Mouse (Mus musculus): ENCODE measurements at regions not wholly inside any gene's neighbourhood (a gene's known extent, or its start where the extent isn't known, plus 50 kb on each side); places are given as distances from the start of the nearest gene placed in this dataset.

GRCm38 (mm10) chr14:118374819-118375520 is 108.2 kb downstream of the Gm9376 start:
- peaks cover 15% of the 10 kb centered on the region for H3K27me3 ChIP-seq
- H3K27ac ChIP-seq (replicated peaks) = no peak overlapping the region
- peaks cover 17% of the 10 kb centered on the region; the same call in 1 of the 2 replicates for H3K4me1 ChIP-seq
- no peak overlapping the region for H3K4me3 ChIP-seq
- no peak overlapping the region for H3K4me2 ChIP-seq (replicated peaks)
- 91% methylated on average over 10 of the region's 10 CpGs for WGBS
- no peak for ATAC-seq (ENCODE audit: low FRiP score, low read depth)
- H3K9ac ChIP-seq (replicated peaks) = no peak overlapping the region
- no peaks in the 10 kb centered on the region for H3K9me3 ChIP-seq
- H3K36me3 ChIP-seq = no peaks in the 10 kb centered on the region

- no peak overlapping the region for H3K4me2 ChIP-seq (replicated peaks)
- H3K4me1 ChIP-seq = peaks cover 13% of the 10 kb centered on the region; the same call in 1 of the 2 replicates
- H3K27ac ChIP-seq (replicated peaks) = no peak overlapping the region
- 93% methylated on average over 12 of the region's 12 CpGs for WGBS
- H3K36me3 ChIP-seq = no peaks in the 10 kb centered on the region
- H3K9ac ChIP-seq (replicated peaks) = no peak overlapping the region
- ATAC-seq (ENCODE audit: low FRiP score, low read depth) = no peak
- no peak overlapping the region for H3K4me3 ChIP-seq
- peaks cover 16% of the 10 kb centered on the region for H3K27me3 ChIP-seq
- no peaks in the 10 kb centered on the region for H3K9me3 ChIP-seq
Measured at GRCm38 (mm10) chr14:118375641-118376040, 108.9 kb downstream of the Gm9376 start.

DNA sequence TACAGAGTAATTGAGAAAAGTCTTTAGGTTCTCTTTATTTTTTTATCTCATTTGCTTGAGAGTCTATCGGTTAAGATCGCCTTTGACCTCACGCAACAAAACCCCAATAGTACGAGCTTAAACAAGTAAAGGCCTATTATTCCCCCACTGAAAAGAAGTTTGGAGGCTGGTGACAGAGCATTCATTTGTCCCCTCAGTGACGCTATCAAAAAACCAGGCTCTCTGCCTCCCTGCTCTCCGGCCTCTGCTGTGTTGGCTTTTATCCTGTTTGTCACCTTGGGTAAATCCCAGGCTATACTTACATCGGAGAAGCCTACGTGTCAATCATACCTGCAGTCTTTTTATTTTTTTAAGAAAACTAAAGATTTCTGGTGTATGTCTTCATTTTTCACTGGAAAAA is 112.9 kb downstream of the Gm9376 start:
- Histone ChIP-seq H3K36me3 (no peaks in the 10 kb centered on the region), H3K4me2 (replicated peaks) (no peak overlapping the region), H3K4me1 (peaks cover 13% of the 10 kb centered on the region; the same call in 1 of the 2 replicates), H3K9me3 (no peaks in the 10 kb centered on the region), H3K27ac (replicated peaks) (no peak overlapping the region), H3K27me3 (peaks cover 7% of the 10 kb centered on the region; the same call in 1 of the 2 replicates), H3K4me3 (no peak overlapping the region), H3K9ac (replicated peaks) (no peak overlapping the region)
- ATAC-seq (ENCODE audit: low FRiP score, low read depth) = 0 out of 2 replicates have a peak, but pooled peaks have one; percentile 60
- WGBS = 31% methylated on average over 8 of the region's 8 CpGs

- H3K4me1 ChIP-seq = 0 out of 2 replicates have a peak, but pooled peaks cover 4% of the 10 kb centered on the region
- no peaks in the 10 kb centered on the region for H3K36me3 ChIP-seq
- 25% methylated on average over 7 of the region's 7 CpGs for WGBS
- no peak overlapping the region for H3K9ac ChIP-seq (replicated peaks)
- H3K27me3 ChIP-seq = peaks cover 3% of the 10 kb centered on the region; the same call in 1 of the 2 replicates
- ATAC-seq (ENCODE audit: low FRiP score, low read depth) = 0 out of 2 replicates have a peak, but pooled peaks have one; percentile 62
- no peaks in the 10 kb centered on the region for H3K9me3 ChIP-seq
- peak overlapping the region; percentile 27 for H3K4me2 ChIP-seq (replicated peaks)
- H3K4me3 ChIP-seq = no peak overlapping the region
- H3K27ac ChIP-seq (replicated peaks) = no peak overlapping the region
Measured at GRCm38 (mm10) chr14:118385529-118385932, 118.8 kb downstream of the Gm9376 start.

DNA sequence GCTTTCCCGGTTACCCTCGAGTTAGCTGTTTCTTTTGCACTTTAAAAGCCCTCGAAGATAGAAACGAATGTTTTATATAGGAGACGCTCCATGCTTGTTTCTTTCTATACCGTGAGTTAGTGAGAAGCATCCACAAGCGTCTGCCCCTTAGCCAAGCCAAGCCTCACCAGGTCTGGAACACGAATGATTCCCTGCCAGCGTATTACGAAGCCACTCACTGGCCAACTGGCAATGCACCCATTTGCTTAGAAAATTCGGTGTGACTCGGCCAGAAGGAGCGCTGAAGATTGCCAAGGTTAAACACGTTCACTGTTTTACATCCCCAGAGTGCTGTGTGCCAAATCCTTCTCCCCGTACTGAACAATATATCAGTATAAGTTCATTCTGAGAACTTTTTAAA is 121.3 kb downstream of the Gm9376 start:
- Histone ChIP-seq H3K27ac (replicated peaks) (no peak overlapping the region), H3K9ac (replicated peaks) (no peak overlapping the region), H3K4me3 (no peak overlapping the region), H3K4me1 (peaks cover 10% of the 10 kb centered on the region; the same call in 1 of the 2 replicates), H3K9me3 (no peaks in the 10 kb centered on the region), H3K27me3 (peaks cover 11% of the 10 kb centered on the region; the same call in 1 of the 2 replicates), H3K36me3 (no peaks in the 10 kb centered on the region), H3K4me2 (replicated peaks) (no peak overlapping the region)
- no peak for ATAC-seq (ENCODE audit: low FRiP score, low read depth)
- WGBS = 91% methylated on average over 15 of the region's 15 CpGs

GRCm38 (mm10) chr14:118390790-118391189 is 124.0 kb downstream of the Gm9376 start:
- H3K9ac ChIP-seq (replicated peaks) = no peak overlapping the region
- peaks cover 12% of the 10 kb centered on the region; the same call in 1 of the 2 replicates for H3K27me3 ChIP-seq
- no peaks in the 10 kb centered on the region for H3K9me3 ChIP-seq
- ATAC-seq (ENCODE audit: low FRiP score, low read depth) = no peak
- no peak overlapping the region for H3K4me2 ChIP-seq (replicated peaks)
- no peak overlapping the region for H3K4me3 ChIP-seq
- WGBS = 68% methylated on average over 3 of the region's 3 CpGs
- peaks cover 16% of the 10 kb centered on the region; the same call in 1 of the 2 replicates for H3K4me1 ChIP-seq
- H3K27ac ChIP-seq (replicated peaks) = no peak overlapping the region
- no peaks in the 10 kb centered on the region for H3K36me3 ChIP-seq

DNA sequence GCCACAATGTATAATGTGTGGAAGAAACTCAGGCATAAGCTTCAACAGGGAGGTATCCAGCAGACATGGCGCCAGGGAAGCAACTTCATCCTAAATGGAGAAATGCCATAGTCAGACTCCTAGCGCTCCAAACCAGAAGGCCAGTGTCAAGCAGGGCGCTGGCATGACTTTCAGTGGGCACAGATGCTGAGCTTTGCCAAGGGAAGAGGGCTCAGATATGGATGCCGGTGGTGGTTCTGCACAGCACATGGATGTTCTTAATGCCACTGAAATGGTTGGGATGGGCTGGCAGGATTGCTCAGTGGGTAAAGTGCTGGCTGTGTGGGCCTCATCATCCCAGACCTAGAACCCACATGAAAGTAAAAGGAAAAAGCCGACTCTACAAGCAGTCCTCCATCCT is 124.8 kb downstream of the Gm9376 start:
- H3K4me1 ChIP-seq = peaks cover 16% of the 10 kb centered on the region; the same call in 1 of the 2 replicates
- no peak overlapping the region for H3K4me2 ChIP-seq (replicated peaks)
- no peak for ATAC-seq (ENCODE audit: low FRiP score, low read depth)
- no peak overlapping the region for H3K9ac ChIP-seq (replicated peaks)
- H3K27ac ChIP-seq (replicated peaks) = no peak overlapping the region
- peaks cover 12% of the 10 kb centered on the region; the same call in 1 of the 2 replicates for H3K27me3 ChIP-seq
- no peak overlapping the region for H3K4me3 ChIP-seq
- H3K9me3 ChIP-seq = no peaks in the 10 kb centered on the region
- H3K36me3 ChIP-seq = no peaks in the 10 kb centered on the region
- WGBS = 96% methylated on average over 5 of the region's 5 CpGs

GRCm38 (mm10) chr14:118393676-118394075 is 126.9 kb downstream of the Gm9376 start:
- Histone ChIP-seq H3K4me1 (peaks cover 20% of the 10 kb centered on the region; the same call in 1 of the 2 replicates), H3K4me3 (no peak overlapping the region), H3K27me3 (peaks cover 12% of the 10 kb centered on the region; the same call in 1 of the 2 replicates), H3K27ac (replicated peaks) (0 out of 2 replicates have a peak overlapping the region, but pooled peaks have one; percentile 20), H3K4me2 (replicated peaks) (no peak overlapping the region), H3K36me3 (no peaks in the 10 kb centered on the region), H3K9ac (replicated peaks) (no peak overlapping the region), H3K9me3 (no peaks in the 10 kb centered on the region)
- ATAC-seq (ENCODE audit: low FRiP score, low read depth) = no peak
- WGBS = 68% methylated on average over 6 of the region's 6 CpGs

DNA sequence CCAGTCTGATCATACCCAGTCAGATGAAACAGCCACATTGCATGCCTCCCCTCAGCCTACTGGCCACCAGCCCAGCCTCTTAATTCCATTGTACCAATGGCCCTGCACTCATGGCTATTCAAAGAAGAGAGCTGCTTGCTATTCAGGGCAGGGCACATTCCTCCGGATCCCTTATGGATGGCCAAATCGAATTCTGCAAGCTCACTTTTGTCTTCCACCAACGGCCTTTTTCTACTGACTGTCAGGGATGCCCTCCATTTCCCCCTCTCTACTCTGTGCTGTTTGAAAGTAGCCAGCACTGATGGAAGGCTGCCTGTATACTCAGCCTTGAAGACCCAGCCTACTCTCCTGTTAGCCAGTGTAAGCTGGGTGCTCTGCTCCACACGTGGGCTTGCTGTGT is 147.5 kb downstream of the Gm9376 start:
- Histone ChIP-seq H3K27ac (replicated peaks) (no peak overlapping the region), H3K9me3 (peaks cover 5% of the 10 kb centered on the region; the same call in 1 of the 2 replicates), H3K36me3 (no peaks in the 10 kb centered on the region), H3K4me1 (peaks cover 35% of the 10 kb centered on the region), H3K9ac (replicated peaks) (no peak overlapping the region), H3K4me3 (no peak overlapping the region), H3K27me3 (peaks cover 42% of the 10 kb centered on the region), H3K4me2 (replicated peaks) (no peak overlapping the region)
- WGBS = 11% methylated on average over 4 of the region's 4 CpGs
- peak; percentile 44; the same call in 1 of the 2 replicates for ATAC-seq (ENCODE audit: low FRiP score, low read depth)

GRCm38 (mm10) chr14:118416163-118416562 is 149.4 kb downstream of the Gm9376 start:
- peak overlapping the region; percentile 42; the same call in 1 of the 2 replicates for H3K27ac ChIP-seq (replicated peaks)
- H3K4me2 ChIP-seq (replicated peaks) = peak overlapping the region; percentile 14
- WGBS = 11% methylated on average over 7 of the region's 7 CpGs
- H3K36me3 ChIP-seq = no peaks in the 10 kb centered on the region
- peaks cover 35% of the 10 kb centered on the region for H3K4me1 ChIP-seq
- H3K4me3 ChIP-seq = no peak overlapping the region
- H3K27me3 ChIP-seq = peaks cover 54% of the 10 kb centered on the region
- peak; percentile 92 for ATAC-seq (ENCODE audit: low FRiP score, low read depth)
- peaks cover 21% of the 10 kb centered on the region for H3K9me3 ChIP-seq
- no peak overlapping the region for H3K9ac ChIP-seq (replicated peaks)

DNA sequence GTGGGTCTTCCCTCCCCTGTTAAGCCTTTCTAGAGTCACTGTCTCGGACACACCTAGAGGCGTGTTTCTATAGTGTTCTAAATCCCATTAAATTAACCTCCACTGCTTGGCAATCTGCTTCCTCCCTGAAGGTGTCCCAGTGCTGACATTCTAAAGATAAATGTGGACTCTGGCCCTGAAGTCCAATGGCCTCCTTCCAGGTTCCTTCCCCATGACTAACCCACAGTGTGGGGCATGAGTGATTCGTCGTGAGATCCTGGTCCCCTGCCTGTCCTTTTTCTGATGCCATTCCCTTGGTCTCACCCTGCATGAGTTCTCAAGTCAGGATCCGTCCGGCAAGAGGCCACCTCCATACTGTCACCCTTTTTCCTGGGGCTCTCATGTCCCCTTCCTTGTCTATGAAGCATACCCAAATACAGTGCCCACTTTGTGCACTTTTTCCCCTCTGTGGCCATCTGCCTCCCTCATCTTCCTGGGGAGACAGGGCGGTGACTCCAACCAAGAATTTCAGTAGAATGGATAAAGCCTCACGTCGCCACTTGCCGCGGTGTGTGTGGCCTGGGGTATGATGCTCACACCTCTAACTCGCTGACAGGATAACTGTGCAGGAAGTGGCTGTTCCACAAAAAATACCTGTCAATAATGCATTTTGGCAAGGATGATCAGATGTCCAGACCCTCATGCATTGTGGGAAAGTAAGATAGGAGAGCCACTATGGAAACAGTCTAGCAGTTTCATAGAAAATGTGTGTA is 152.9 kb downstream of the Gm9376 start:
- ATAC-seq (ENCODE audit: low FRiP score, low read depth) = no peak
- Histone ChIP-seq H3K9me3 (peaks cover 21% of the 10 kb centered on the region), H3K4me2 (replicated peaks) (no peak overlapping the region), H3K4me1 (peaks cover 33% of the 10 kb centered on the region), H3K9ac (replicated peaks) (no peak overlapping the region), H3K27me3 (peaks cover 45% of the 10 kb centered on the region), H3K27ac (replicated peaks) (no peak overlapping the region), H3K4me3 (no peak overlapping the region), H3K36me3 (no peaks in the 10 kb centered on the region)
- WGBS = 89% methylated on average over 12 of the region's 12 CpGs

All from midbrain, embryonic 12.5 days (tissue).